Mouse (Mus musculus) right cerebral cortex, adult 18-20 months (tissue): ENCODE data around the gene Cse1l.
A peak's percentile ranks its signal among the peaks of the same experiment; 100 is the strongest.

ENCODE experiments used
- DNase-seq: peaks from one replicate; pipeline ENCODE4 v3.0.0; 2022; ENCODE audit warnings: mixed read lengths

The Cse1l gene

GRCm38 (mm10) chr2:166903719-166904282 is 2.0 kb upstream of the Cse1l start:
- no peak for DNase-seq

GRCm38 (mm10) chr2:166906523-166907182 is 813 bp downstream of the Cse1l start:
- DNase-seq = no peak

GRCm38 (mm10) chr2:166909729-166910128 is 3.9 kb downstream of the Cse1l start:
- no peak for DNase-seq

GRCm38 (mm10) chr2:166910536-166910935 is 4.7 kb downstream of the Cse1l start:
- no peak for DNase-seq

GRCm38 (mm10) chr2:166923971-166924370 is 18.1 kb downstream of the Cse1l start:
- no peak for DNase-seq

GRCm38 (mm10) chr2:166933943-166934342 is 28.1 kb downstream of the Cse1l start:
- no peak for DNase-seq

GRCm38 (mm10) chr2:166934416-166934815 is 28.6 kb downstream of the Cse1l start:
- no peak for DNase-seq

GRCm38 (mm10) chr2:166935582-166935981 is 29.7 kb downstream of the Cse1l start:
- no peak for DNase-seq

- DNase-seq = no peak
Measured at GRCm38 (mm10) chr2:166936166-166936565, 30.3 kb downstream of the Cse1l start.

GRCm38 (mm10) chr2:166943146-166943545 is 37.3 kb downstream of the Cse1l start:
- DNase-seq = no peak

GRCm38 (mm10) chr2:166944346-166944745 is 38.5 kb downstream of the Cse1l start:
- no peak for DNase-seq

GRCm38 (mm10) chr2:166945456-166945855 is 39.6 kb downstream of the Cse1l start:
- DNase-seq = no peak

GRCm38 (mm10) chr2:166948246-166948645 is 42.4 kb downstream of the Cse1l start:
- DNase-seq = no peak

GRCm38 (mm10) chr2:166948936-166949335 is 43.1 kb downstream of the Cse1l start:
- DNase-seq = no peak

GRCm38 (mm10) chr2:166950853-166951648 is 45.2 kb downstream of the Cse1l start:
- peak; percentile 72 for DNase-seq

- DNase-seq = no peak
Measured at GRCm38 (mm10) chr2:166952151-166952550, 46.3 kb downstream of the Cse1l start.

GRCm38 (mm10) chr2:166956805-166957204 is 51.0 kb downstream of the Cse1l start:
- peak; percentile 79 for DNase-seq

GRCm38 (mm10) chr2:166960648-166961330 is 54.9 kb downstream of the Cse1l start:
- no peak for DNase-seq

GRCm38 (mm10) chr2:166963257-166963656 is 57.4 kb downstream of the Cse1l start:
- DNase-seq = no peak

- DNase-seq = no peak
Measured at GRCm38 (mm10) chr2:166964773-166965172, 58.9 kb downstream of the Cse1l start.

- no peak for DNase-seq
Measured at GRCm38 (mm10) chr2:166973153-166973552, 67.3 kb downstream of the Cse1l start.

- DNase-seq = no peak
Measured at GRCm38 (mm10) chr2:166974177-166974872, 68.5 kb downstream of the Cse1l start.

- DNase-seq = no peak
Measured at GRCm38 (mm10) chr2:166976356-166976755, 70.5 kb downstream of the Cse1l start.
